Comparison of ENCODE assay signal across 9 mouse cellular contexts in genomic region chr11:88454867-88455806, GRCm38 (mm10).
A peak's percentile ranks its signal among the peaks of the same experiment; 100 is the strongest.
DNase-seq lines count a peak whose midpoint lies in the region; ATAC-seq and TF ChIP-seq lines count a peak whose summit lies in the region.
"Had no signal": no experiment of that assay in that cellular context is flagged by ENCODE, and none has a peak within 500 bp of the region (broad histone marks: within the 10 kb centered on the region; RNA-seq: fewer than 3 reads in every experiment).

No protein-coding gene starts in this region.

- ATAC-seq in neural tube, embryonic 15.5 days (ENCODE audit: low FRiP score), result peak; percentile 72
- no peak for ATAC-seq in cerebellum, adult (ENCODE audit: insufficient number of reproducible peaks, low FRiP score, low TSS enrichment)
- ATAC-seq: intestine, embryonic 15.5 days had no signal

- WGBS in lung, adult 2 months, result 56% methylated on average over 19 of the region's 19 CpGs
- WGBS in limb, embryonic 10.5 days, result 59% methylated on average over 19 of the region's 19 CpGs
- 28% methylated on average over 19 of the region's 19 CpGs for WGBS in neural tube, embryonic 15.5 days

- H3K27ac ChIP-seq in limb, embryonic 10.5 days, result peak overlapping the region; percentile 74
- H3K27ac ChIP-seq in neural tube, embryonic 15.5 days (replicated peaks), result peak overlapping the region; percentile 79
- H3K27ac ChIP-seq: intestine, embryonic 15.5 days had no signal

- DNase-seq in lung, postnatal 36 days, result peak; percentile 35
- DNase-seq in lung, adult 2 months, result no peak
- DNase-seq in embryo, embryonic 11.5 days (ENCODE audit: low read depth, low spot score), result peak; percentile 70
- DNase-seq in limb, embryonic 10.5 days (ENCODE audit: low spot score), result peak; percentile 61
- DNase-seq in gastrocnemius, postnatal 36 days, result no peak
- no peak for DNase-seq in gastrocnemius, postnatal 4 days (ENCODE audit: low spot score in 2 of 2)

- H3K4me3 ChIP-seq in lung, adult 2 months (replicated peaks; ENCODE audit: extremely low read depth, low read depth, low read length), result no peak overlapping the region
- no peak overlapping the region for H3K4me3 ChIP-seq in limb, embryonic 10.5 days
- no peak overlapping the region for H3K4me3 ChIP-seq in neural tube, embryonic 15.5 days (replicated peaks)
- H3K4me3 ChIP-seq: intestine, embryonic 15.5 days had no signal

- no peak for TF ChIP-seq CTCF in lung, adult 2 months (IDR thresholded peaks at IDR 0.05; ENCODE audit: insufficient read depth, low read length)

- H3K27me3 ChIP-seq in limb, embryonic 10.5 days (ENCODE audit: low read depth, poor library complexity, severe bottlenecking), result no peaks in the 10 kb centered on the region
- H3K27me3 ChIP-seq in neural tube, embryonic 15.5 days (replicated peaks), result no peaks in the 10 kb centered on the region; the same call in 1 of the 2 replicates
- H3K27me3 ChIP-seq: intestine, embryonic 15.5 days had no signal

- intact Hi-C loops in gastrocnemius, postnatal 36 days (cut with DNase I), result no loop called here

- peaks cover 11% of the 10 kb centered on the region for H3K36me3 ChIP-seq in limb, embryonic 10.5 days
- H3K36me3 ChIP-seq in neural tube, embryonic 15.5 days, result no peaks in the 10 kb centered on the region
- H3K36me3 ChIP-seq: intestine, embryonic 15.5 days had no signal

- no peak for TF ChIP-seq POLR2A in lung, adult 2 months (IDR thresholded peaks at IDR 0.05; ENCODE audit: borderline replicate concordance, extremely low read depth, low read depth, low read length)

- no peak overlapping the region for H3K9ac ChIP-seq in neural tube, embryonic 15.5 days (replicated peaks)
- H3K9ac ChIP-seq: intestine, embryonic 15.5 days had no signal

- peak overlapping the region; percentile 23 for H3K4me2 ChIP-seq in neural tube, embryonic 15.5 days
- H3K4me2 ChIP-seq: intestine, embryonic 15.5 days had no signal

- H3K9me3 ChIP-seq in limb, embryonic 10.5 days (replicated peaks), result no peaks in the 10 kb centered on the region
- H3K9me3 ChIP-seq in neural tube, embryonic 15.5 days (replicated peaks), result no peaks in the 10 kb centered on the region
- H3K9me3 ChIP-seq: intestine, embryonic 15.5 days had no signal

- H3K4me1 ChIP-seq in lung, adult 2 months (ENCODE audit: control insufficient read depth, insufficient read depth, low read length), result peaks cover 2% of the 10 kb centered on the region; the same call in 1 of the 2 replicates
- peaks cover 72% of the 10 kb centered on the region for H3K4me1 ChIP-seq in limb, embryonic 10.5 days
- H3K4me1 ChIP-seq in neural tube, embryonic 15.5 days, result peaks cover 61% of the 10 kb centered on the region

Comparison
In these comparisons a context has a peak if more than half of its experiments do, and no peak if none do; other contexts are left out.
1. DNase-seq: peak in lung, postnatal 36 days (single experiment), embryo, embryonic 11.5 days (single experiment) and limb, embryonic 10.5 days (single experiment); none in lung, adult 2 months (single experiment), gastrocnemius, postnatal 36 days (0 of 2) and gastrocnemius, postnatal 4 days (0 of 2).